Mouse (Mus musculus) C2C12 (cell line): Measurements from ENCODE around the gene Baz2b. TPM values are rescaled to one million over a fixed set of nuclear protein-coding genes. Genes with fewer than 3 reads are reported as not detected.

Source experiments
- H3K27me3 ChIP-seq: one replicate; pipeline ENCODE4 v1.6.1; 2011; ENCODE audit not compliant: control insufficient read depth, insufficient read depth, insufficient read length
- H3K36me3 ChIP-seq: one replicate; pipeline ENCODE4 v1.6.1; 2011; ENCODE audit not compliant: control insufficient read depth, insufficient read depth
- H3K4me3 ChIP-seq: one replicate; pipeline ENCODE4 v1.5.1; 2011; ENCODE audit warnings: mild to moderate bottlenecking, control low read depth; ENCODE audit not compliant: poor library complexity, insufficient read depth, severe bottlenecking
- H3K79me2 ChIP-seq: one replicate; pipeline ENCODE4 v1.6.1; 2011; ENCODE audit not compliant: control insufficient read depth, insufficient read depth
- H3K79me3 ChIP-seq: one replicate; pipeline ENCODE4 v1.6.1; 2011; ENCODE audit warnings: low read depth, control low read depth
- H3ac ChIP-seq: one replicate; pipeline ENCODE3; 2011; ENCODE audit warnings: low read depth; ENCODE audit not compliant: control insufficient read depth, insufficient read length
- CEBPB ChIP-seq: IDR thresholded peaks from one replicate; pipeline ENCODE4 v1.6.1; 2011; ENCODE audit warnings: low read depth, mild to moderate bottlenecking, control low read depth, moderate library complexity
- CTCF ChIP-seq: IDR thresholded peaks from one replicate; pipeline ENCODE4 v1.5.1; 2011; ENCODE audit not compliant: control insufficient read depth, insufficient read depth, insufficient read length
- FOSL1 ChIP-seq: IDR thresholded peaks from one replicate; pipeline ENCODE4 v1.8.0; 2011; ENCODE audit warnings: mild to moderate bottlenecking, low read length; ENCODE audit not compliant: poor library complexity, insufficient read depth, severe bottlenecking
- MAX ChIP-seq: IDR thresholded peaks from one replicate; pipeline ENCODE4 v1.6.1; 2011; ENCODE audit warnings: mild to moderate bottlenecking, control low read depth
- MYOD1 ChIP-seq: IDR thresholded peaks from one replicate; pipeline ENCODE4 v1.6.1; 2011; ENCODE audit warnings: low read depth; ENCODE audit not compliant: control insufficient read depth, insufficient read length
- MYOG ChIP-seq: IDR thresholded peaks from one replicate; pipeline ENCODE4 v1.6.1; 2011; ENCODE audit not compliant: control insufficient read depth, insufficient read length; ENCODE audit errors: extremely low read depth
- USF1 ChIP-seq: IDR thresholded peaks from one replicate; pipeline ENCODE4 v1.6.1; 2011; ENCODE audit warnings: low read depth, mild to moderate bottlenecking, control low read depth, moderate library complexity
- polyA plus RNA-seq: library from polyadenylated mRNA; unstranded; fragments of >200 nt; fragmentation: generic; extraction: Trizol; gene quantifications from one replicate; pipeline ENCODE4 v1.2.1, GENCODE M21; 2012; ENCODE audit warnings: missing spikeins

Baz2b gene
- polyA plus RNA-seq, 1 experiment: 9.4 TPM

DNA sequence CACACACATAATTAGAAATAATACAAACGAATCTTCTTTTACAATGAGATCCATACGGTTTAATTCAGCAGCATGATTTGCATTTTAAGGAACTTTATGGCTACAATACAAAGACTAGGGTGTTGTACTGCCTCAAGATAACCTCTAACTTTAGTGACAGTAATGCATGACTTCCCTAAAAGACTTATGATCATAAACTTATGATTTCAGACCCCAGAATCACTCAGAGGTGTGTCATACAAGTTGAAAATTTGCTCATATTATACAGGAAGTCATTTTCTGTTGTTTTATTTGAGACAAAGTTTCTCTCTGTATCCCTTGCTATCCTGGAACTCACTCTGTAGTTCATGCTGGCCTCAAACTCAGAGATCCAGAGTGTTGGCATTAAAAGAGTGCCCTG lies 89.0 kb downstream of the Baz2b start:
- no peaks in the 10 kb centered on the region for H3K36me3 ChIP-seq
- TF ChIP-seq FOSL1: no peak
- TF ChIP-seq CTCF: no peak
- TF ChIP-seq CEBPB: no peak
- TF ChIP-seq MAX: no peak
- TF ChIP-seq MYOG: no peak
- TF ChIP-seq MYOD1: no peak
- no peak for TF ChIP-seq USF1
- no peak overlapping the region for H3ac ChIP-seq
- no peaks in the 10 kb centered on the region for H3K27me3 ChIP-seq
- no peak overlapping the region for H3K4me3 ChIP-seq
- peaks cover 47% of the 10 kb centered on the region for H3K79me3 ChIP-seq
- peaks cover 86% of the 10 kb centered on the region for H3K79me2 ChIP-seq

- Histone ChIP-seq H3K79me2 (peaks cover 95% of the 10 kb centered on the region), H3K36me3 (no peaks in the 10 kb centered on the region), H3K4me3 (no peak overlapping the region), H3ac (no peak overlapping the region), H3K79me3 (peaks cover 49% of the 10 kb centered on the region), H3K27me3 (no peaks in the 10 kb centered on the region)
- no peak for TF ChIP-seq FOSL1
- no peak for TF ChIP-seq MAX
- TF ChIP-seq MYOG: no peak
- TF ChIP-seq CEBPB: no peak
- TF ChIP-seq CTCF: no peak
- TF ChIP-seq MYOD1: no peak
Measured at GRCm38 (mm10) chr2:60118684-60119558, 90.7 kb downstream of the Baz2b start.

DNA sequence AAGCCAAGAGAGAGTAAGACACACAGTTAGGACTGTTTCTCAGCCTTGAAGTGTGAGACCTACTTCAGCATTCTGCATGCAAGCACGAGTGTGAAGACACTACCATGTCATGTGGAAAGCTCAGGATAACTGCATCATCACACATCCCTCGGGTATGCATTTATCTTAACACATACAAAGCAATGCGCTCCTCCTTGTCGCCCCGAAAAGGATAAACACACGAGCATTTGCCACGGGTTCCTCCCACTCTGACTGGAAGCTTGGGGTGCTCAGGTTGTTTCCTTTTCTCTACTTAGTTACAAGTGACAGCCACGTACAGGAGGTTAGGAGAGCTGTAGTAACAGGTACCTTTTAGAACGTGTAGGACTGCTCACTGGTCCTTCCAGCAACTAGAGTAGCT lies 91.8 kb downstream of the Baz2b start:
- Histone ChIP-seq H3K4me3 (no peak overlapping the region), H3K79me2 (peaks cover 95% of the 10 kb centered on the region), H3K79me3 (peaks cover 46% of the 10 kb centered on the region), H3K36me3 (no peaks in the 10 kb centered on the region), H3K27me3 (no peaks in the 10 kb centered on the region), H3ac (no peak overlapping the region)
- TF ChIP-seq MAX (no peak), USF1 (no peak), FOSL1 (no peak), CTCF (no peak), CEBPB (no peak), MYOG (no peak), MYOD1 (no peak)

- TF ChIP-seq MAX: no peak
- TF ChIP-seq USF1: no peak
- TF ChIP-seq MYOG: no peak
- no peak for TF ChIP-seq FOSL1
- TF ChIP-seq CEBPB: no peak
- TF ChIP-seq MYOD1: no peak
- no peak for TF ChIP-seq CTCF
- H3K4me3 ChIP-seq: no peak overlapping the region
- peaks cover 93% of the 10 kb centered on the region for H3K79me2 ChIP-seq
- peaks cover 35% of the 10 kb centered on the region for H3K79me3 ChIP-seq
- peaks cover 3% of the 10 kb centered on the region for H3K36me3 ChIP-seq
- no peak overlapping the region for H3ac ChIP-seq
- H3K27me3 ChIP-seq: no peaks in the 10 kb centered on the region
Measured at GRCm38 (mm10) chr2:60115891-60116554, 93.6 kb downstream of the Baz2b start.

- H3K27me3 ChIP-seq: no peaks in the 10 kb centered on the region
- H3ac ChIP-seq: no peak overlapping the region
- H3K4me3 ChIP-seq: no peak overlapping the region
- TF ChIP-seq USF1 (no peak), CEBPB (no peak), MAX (no peak), MYOG (no peak)
- H3K79me2 ChIP-seq: peaks cover 92% of the 10 kb centered on the region
- H3K79me3 ChIP-seq: peaks cover 42% of the 10 kb centered on the region
- peaks cover 10% of the 10 kb centered on the region for H3K36me3 ChIP-seq
Measured at GRCm38 (mm10) chr2:60114901-60115300, 94.7 kb downstream of the Baz2b start.
